Mouse (Mus musculus) liver, embryonic 11.5 days (tissue): Measurements from ENCODE around the gene 2810006K23Rik. TPM values are rescaled to one million over a fixed set of nuclear protein-coding genes. Genes with fewer than 3 reads are reported as not detected.
"Not testable (repeated sequence)": the region's sequence is repeated elsewhere in the genome, so short reads cannot be mapped to it uniquely, and the experiment has no call there.

Experiments used
- ATAC-seq: fragments of 200-750 bp; cut with Nextera tagmentation; replicated peaks from 2 replicates; pipeline ENCODE4 v1.8.0; 2017; ENCODE audit warnings: moderate number of reproducible peaks, mild to moderate bottlenecking, moderate TSS enrichment, moderate library complexity; ENCODE audit not compliant: low FRiP score
- DNase-seq: peaks from one replicate; pipeline ENCODE4 v3.0.0-alpha.2; 2017; ENCODE audit warnings: low spot score
- H3K27ac ChIP-seq: fragments of 300-500 bp; sonication (generic); 2 replicates; pipeline ENCODE4 v1.5.1; 2014; ENCODE audit warnings: mild to moderate bottlenecking, low read depth, low read length, control low read depth
- H3K27me3 ChIP-seq: fragments of 300-500 bp; sonication (generic); replicated peaks from 2 replicates; pipeline ENCODE4 v1.6.1; 2014; ENCODE audit warnings: low read length, mixed read lengths; ENCODE audit not compliant: control insufficient read depth, insufficient read depth
- H3K36me3 ChIP-seq: fragments of 300-500 bp; sonication (generic); 2 replicates; pipeline ENCODE4 v1.6.1; 2014; ENCODE audit warnings: mild to moderate bottlenecking, low read length, moderate library complexity, mixed read lengths; ENCODE audit not compliant: control insufficient read depth, insufficient read depth
- H3K4me1 ChIP-seq: fragments of 300-500 bp; sonication (generic); replicated peaks from 2 replicates; pipeline ENCODE4 v1.6.1; 2014; ENCODE audit warnings: low read length, mixed read lengths; ENCODE audit not compliant: control insufficient read depth, insufficient read depth
- H3K4me2 ChIP-seq: fragments of 300-500 bp; sonication (generic); 2 replicates; pipeline ENCODE4 v1.6.1; 2014; ENCODE audit warnings: mild to moderate bottlenecking, control low read depth, moderate library complexity
- H3K4me3 ChIP-seq: fragments of 300-500 bp; sonication (generic); 2 replicates; pipeline ENCODE4 v1.5.1; 2014; ENCODE audit warnings: low read depth, low read length, control low read depth
- H3K9ac ChIP-seq: fragments of 300-500 bp; sonication (generic); 2 replicates; pipeline ENCODE4 v1.6.1; 2014; ENCODE audit warnings: low read depth, low read length, control low read depth
- H3K9me3 ChIP-seq: fragments of 300-500 bp; sonication (generic); 2 replicates; pipeline ENCODE4 v1.6.1; 2016; ENCODE audit warnings: low read length, inconsistent platforms, mixed read lengths; ENCODE audit not compliant: control insufficient read depth
- WGBS: fragments of 180-500 bp; shearing (Covaris S2); extraction: QIAGEN DNeasy Blood & Tissue Kit; methylation state at CpG from one replicate; pipeline ENCODE4 v1.1.7; 2014; 5-methylcytosine and 5-hydroxymethylcytosine counted together
- polyA plus RNA-seq: library from polyadenylated mRNA; unstranded; fragments of >200 nt; fragmentation: Nextera tagmentation; extraction: Ambion mirVana; gene quantifications from 2 replicates; pipeline ENCODE4 v1.2.1, GENCODE M21; 2014

The 2810006K23Rik gene
- polyA plus RNA-seq, 1 experiment from 2014 or later, result 15.5 TPM

DNA sequence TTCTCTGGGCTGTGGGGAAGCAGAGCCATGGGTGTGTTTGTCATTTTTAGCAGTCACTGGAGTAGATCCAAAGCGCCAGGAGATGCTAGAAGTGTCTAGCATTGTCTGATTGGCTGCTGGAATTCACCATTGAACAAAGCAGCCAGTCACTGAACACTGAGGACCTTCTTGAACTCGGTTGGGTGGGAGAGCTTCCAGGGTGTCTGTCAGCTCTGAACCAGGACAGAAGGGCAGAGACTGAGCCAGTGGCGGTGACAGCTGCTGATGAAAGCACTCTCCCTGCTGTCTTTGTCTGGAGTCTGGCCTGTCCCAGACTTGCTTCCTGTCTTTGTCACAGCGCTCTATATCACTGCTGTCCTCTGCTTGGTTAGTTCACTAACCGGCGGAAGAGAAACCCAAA lies 6.5 kb downstream of the 2810006K23Rik start:
- Histone ChIP-seq H3K4me1 (no peaks in the 10 kb centered on the region), H3K27me3 (no peaks in the 10 kb centered on the region), H3K27ac (no peak overlapping the region), H3K9ac (no peak overlapping the region), H3K36me3 (no peaks in the 10 kb centered on the region), H3K4me2 (no peak overlapping the region), H3K4me3 (no peak overlapping the region), H3K9me3 (no peaks in the 10 kb centered on the region)
- no peak for DNase-seq
- WGBS, result 63% methylated on average over 6 of the region's 6 CpGs
- 0 out of 2 replicates have a peak, but pooled peaks have one; percentile 18 for ATAC-seq

DNA sequence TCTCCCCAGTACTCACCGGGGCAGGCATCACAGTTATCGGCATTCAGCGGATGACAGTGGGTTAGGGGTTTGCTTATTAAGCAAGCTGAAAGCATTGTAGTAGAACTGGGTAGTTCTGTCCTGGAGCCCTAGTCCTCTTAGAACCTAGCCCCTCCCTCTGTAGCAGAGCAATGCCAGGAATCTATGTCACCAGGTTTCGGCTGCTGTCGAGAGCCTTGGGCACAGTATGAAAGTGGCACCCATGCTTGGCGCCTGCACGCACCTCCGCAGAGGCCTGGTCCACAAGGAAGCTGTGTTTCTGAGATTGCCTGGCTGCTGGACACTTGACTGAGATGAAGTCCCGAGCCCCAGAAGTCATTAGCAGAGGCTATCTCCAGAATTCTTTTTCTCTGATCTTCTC lies 9.2 kb downstream of the 2810006K23Rik start:
- no peak for DNase-seq
- Histone ChIP-seq H3K9me3 (no peaks in the 10 kb centered on the region), H3K4me3 (no peak overlapping the region), H3K4me2 (no peak overlapping the region), H3K36me3 (no peaks in the 10 kb centered on the region), H3K9ac (no peak overlapping the region), H3K27me3 (no peaks in the 10 kb centered on the region), H3K27ac (no peak overlapping the region), H3K4me1 (no peaks in the 10 kb centered on the region)
- 85% methylated on average over 9 of the region's 9 CpGs for WGBS
- no peak for ATAC-seq

DNA sequence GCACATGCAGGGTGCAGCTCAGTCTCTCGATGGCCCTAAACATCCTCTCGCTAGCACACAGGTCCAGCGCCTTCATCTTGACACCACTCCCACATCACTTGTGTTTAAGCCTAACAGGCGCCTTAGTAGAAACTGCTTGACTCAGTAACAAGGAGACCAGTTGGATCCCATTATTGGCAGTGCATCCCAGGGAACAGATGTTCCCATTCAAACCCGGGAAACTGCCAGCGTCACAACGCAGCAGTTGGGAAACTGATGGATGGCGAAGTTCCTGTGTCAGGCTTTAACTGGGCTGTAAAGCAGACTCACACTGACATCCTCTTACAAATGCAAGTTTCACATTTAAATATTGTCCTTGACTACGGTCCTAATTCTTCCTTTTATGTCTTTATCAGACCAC lies 10.0 kb downstream of the 2810006K23Rik start:
- H3K27ac ChIP-seq, result no peak overlapping the region
- no peak for ATAC-seq
- H3K4me2 ChIP-seq, result no peak overlapping the region
- WGBS, result 75% methylated on average over 9 of the region's 9 CpGs
- peaks cover 1% of the 10 kb centered on the region; the same call in 1 of the 2 replicates for H3K36me3 ChIP-seq
- H3K9ac ChIP-seq, result no peak overlapping the region
- H3K4me1 ChIP-seq, result no peaks in the 10 kb centered on the region
- no peaks in the 10 kb centered on the region for H3K27me3 ChIP-seq
- H3K4me3 ChIP-seq, result no peak overlapping the region
- no peak for DNase-seq
- no peaks in the 10 kb centered on the region for H3K9me3 ChIP-seq

DNA sequence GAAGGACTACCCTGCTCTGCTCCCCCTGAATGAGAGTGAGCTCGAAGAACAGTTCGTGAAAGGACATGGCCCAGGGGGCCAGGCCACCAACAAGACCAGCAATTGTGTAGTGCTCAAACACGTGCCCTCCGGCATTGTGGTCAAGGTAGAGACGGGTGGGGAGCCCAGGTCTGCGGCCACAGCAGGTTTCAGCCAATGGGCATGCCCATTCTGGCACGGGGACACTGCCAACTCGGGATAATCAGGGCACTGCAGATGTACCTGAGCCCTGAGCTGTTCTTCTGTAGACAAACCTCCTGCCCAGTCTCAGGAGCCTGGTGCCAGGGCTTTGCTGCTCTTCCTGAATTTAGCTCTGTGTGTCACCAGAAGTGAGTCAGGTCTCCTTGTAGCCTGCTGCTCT lies 10.9 kb downstream of the 2810006K23Rik start:
- no peak overlapping the region for H3K4me2 ChIP-seq
- no peak overlapping the region for H3K9ac ChIP-seq
- H3K36me3 ChIP-seq, result peaks cover 2% of the 10 kb centered on the region; the same call in 1 of the 2 replicates
- no peak overlapping the region for H3K27ac ChIP-seq
- 90% methylated on average over 8 of the region's 8 CpGs for WGBS
- DNase-seq, result no peak
- H3K9me3 ChIP-seq, result no peaks in the 10 kb centered on the region
- H3K4me3 ChIP-seq, result no peak overlapping the region
- no peaks in the 10 kb centered on the region for H3K4me1 ChIP-seq
- ATAC-seq, result no peak
- H3K27me3 ChIP-seq, result no peaks in the 10 kb centered on the region

DNA sequence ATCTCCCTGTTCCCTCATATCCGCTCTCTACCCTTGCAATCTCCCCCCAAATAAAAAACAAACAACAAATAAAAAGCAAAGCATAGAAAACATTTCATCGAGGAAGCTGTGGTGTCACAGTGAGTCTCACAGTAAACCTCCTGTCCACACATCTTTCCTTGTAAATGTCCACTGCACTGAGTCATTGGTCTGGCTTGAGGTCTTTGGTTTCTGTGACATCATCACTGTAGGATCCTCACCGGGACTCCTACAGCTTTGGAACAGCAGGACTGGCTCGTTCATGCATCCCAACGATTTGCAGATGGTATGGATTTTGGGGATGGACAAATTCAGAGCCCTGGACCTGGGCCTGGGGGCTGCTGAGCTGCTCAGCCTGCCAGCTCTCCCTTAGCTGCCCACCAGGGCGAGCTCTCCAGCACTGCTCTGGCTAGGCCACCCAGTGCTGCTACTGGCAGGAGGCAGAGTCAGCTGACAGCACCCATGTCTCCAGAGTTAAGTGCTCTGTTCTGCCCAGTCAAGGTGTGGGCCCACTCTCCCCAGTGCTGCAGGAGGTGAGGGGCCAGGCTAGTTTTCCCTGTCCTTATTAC lies 14.0 kb downstream of the 2810006K23Rik start:
- H3K27me3 ChIP-seq, H3K4me2 ChIP-seq, H3K9ac ChIP-seq, H3K4me3 ChIP-seq, H3K27ac ChIP-seq, H3K4me1 ChIP-seq, H3K9me3 ChIP-seq, DNase-seq: not testable (repeated sequence)
- ATAC-seq, result 0 out of 2 replicates have a peak, but pooled peaks have one; percentile 41
- 75% methylated on average over 6 of the region's 6 CpGs for WGBS
- H3K36me3 ChIP-seq, result peaks cover 19% of the 10 kb centered on the region

DNA sequence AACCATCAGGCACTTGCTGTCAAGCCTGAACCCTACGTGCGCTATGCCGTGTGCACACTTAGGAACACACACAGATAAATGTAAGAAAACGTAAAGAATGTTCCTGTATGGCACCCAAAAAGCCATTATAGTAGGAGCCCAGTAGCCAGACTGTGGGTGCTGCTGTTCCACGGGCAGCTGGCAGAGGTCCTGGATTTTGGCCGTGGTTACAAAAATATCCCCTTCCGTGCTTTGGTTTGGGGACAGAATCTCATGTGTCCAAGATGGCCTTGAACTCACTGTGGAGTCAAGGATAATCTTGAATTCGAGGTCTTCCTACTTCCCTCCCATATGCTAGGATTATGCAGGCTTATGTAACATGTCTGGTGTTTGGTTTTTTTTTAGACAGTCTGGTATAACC lies 15.0 kb downstream of the 2810006K23Rik start:
- ATAC-seq (no peak), DNase-seq (no peak)
- H3K36me3 ChIP-seq, result peaks cover 21% of the 10 kb centered on the region
- no peak overlapping the region for H3K27ac ChIP-seq
- H3K4me1 ChIP-seq, result no peaks in the 10 kb centered on the region
- no peak overlapping the region for H3K9ac ChIP-seq
- no peak overlapping the region for H3K4me2 ChIP-seq
- no peaks in the 10 kb centered on the region for H3K27me3 ChIP-seq
- no peak overlapping the region for H3K4me3 ChIP-seq
- WGBS, result 79% methylated on average over 8 of the region's 8 CpGs
- H3K9me3 ChIP-seq, result no peaks in the 10 kb centered on the region

DNA sequence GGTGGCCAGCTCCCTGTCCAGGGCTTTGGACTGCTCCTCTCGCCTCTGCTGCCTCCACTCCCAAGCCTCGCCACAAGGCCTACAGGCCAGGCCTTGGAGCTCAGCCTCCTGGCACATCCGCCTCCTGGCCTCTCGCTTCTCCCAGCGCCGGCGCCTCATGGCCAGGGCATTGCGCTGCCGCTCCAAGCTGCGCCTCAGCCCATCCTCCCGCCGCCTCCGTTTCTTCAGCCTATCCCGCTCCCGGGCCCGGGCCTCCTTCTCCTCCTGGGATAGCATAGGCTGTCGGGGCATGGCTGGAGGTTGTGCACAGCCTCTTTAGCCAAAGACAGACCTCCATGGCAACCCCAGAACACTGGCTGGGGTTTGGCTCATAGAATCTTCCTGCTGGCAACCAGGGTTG lies 21.3 kb downstream of the 2810006K23Rik start:
- peaks cover 17% of the 10 kb centered on the region for H3K4me1 ChIP-seq
- DNase-seq (no peak), ATAC-seq (no peak)
- WGBS, result 96% methylated on average over 17 of the region's 17 CpGs
- H3K9ac ChIP-seq, result no peak overlapping the region
- no peaks in the 10 kb centered on the region for H3K9me3 ChIP-seq
- no peak overlapping the region for H3K27ac ChIP-seq
- H3K4me2 ChIP-seq, result no peak overlapping the region
- no peak overlapping the region for H3K4me3 ChIP-seq
- no peaks in the 10 kb centered on the region for H3K27me3 ChIP-seq
- H3K36me3 ChIP-seq, result peaks cover 34% of the 10 kb centered on the region

DNA sequence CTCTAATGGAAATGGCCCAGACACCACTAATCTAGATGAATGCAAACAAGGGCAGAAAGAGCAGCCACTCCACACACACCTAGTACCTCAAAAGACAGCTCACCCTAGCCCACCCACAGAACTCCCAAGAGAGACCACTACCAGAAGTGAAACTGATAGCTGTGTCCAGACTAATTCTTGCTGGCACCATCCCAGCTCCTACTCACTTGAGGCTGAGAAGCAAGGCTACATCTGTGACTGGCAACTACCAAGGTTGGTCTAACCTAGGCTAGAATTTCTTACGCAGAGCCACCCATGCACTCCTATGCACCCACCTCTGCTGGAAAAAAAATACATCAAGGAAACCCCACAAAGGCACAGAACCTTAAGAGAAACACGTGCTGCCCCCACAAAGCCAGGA lies 22.5 kb downstream of the 2810006K23Rik start:
- H3K4me2 ChIP-seq, result no peak overlapping the region
- H3K4me3 ChIP-seq, result no peak overlapping the region
- H3K27ac ChIP-seq, result no peak overlapping the region
- H3K27me3 ChIP-seq, result no peaks in the 10 kb centered on the region
- peaks cover 26% of the 10 kb centered on the region for H3K36me3 ChIP-seq
- DNase-seq (no peak), ATAC-seq (no peak)
- H3K9me3 ChIP-seq, result no peaks in the 10 kb centered on the region
- peaks cover 17% of the 10 kb centered on the region for H3K4me1 ChIP-seq
- no peak overlapping the region; the same call in 1 of the 2 replicates for H3K9ac ChIP-seq
- 88% methylated on average over 2 of the region's 2 CpGs for WGBS

DNA sequence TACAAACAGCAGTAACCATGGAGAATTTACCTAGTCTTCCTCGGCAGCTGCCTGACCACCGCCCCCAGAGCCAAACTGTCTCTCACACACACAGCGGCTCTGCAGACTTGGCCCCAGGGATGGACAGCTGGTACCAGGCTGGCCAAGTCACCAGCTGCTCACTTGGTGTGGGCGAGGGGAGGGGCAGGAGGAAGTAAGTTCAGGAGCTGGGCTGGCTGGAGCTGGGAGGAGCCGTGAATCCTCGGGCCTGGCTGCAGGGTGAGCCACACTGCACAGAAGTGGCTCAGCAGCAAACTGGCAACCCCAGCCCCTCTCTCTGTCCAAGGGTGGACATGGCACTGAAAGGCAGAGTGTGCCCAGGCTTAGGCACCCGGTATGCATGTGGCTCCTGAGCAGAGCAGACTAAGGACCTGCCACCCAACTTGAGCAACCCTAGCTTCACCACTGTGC lies 23.2 kb downstream of the 2810006K23Rik start:
- ATAC-seq, result no peak
- peak overlapping the region; percentile 97 for H3K4me3 ChIP-seq
- H3K36me3 ChIP-seq, result peaks cover 24% of the 10 kb centered on the region
- 43% methylated on average over 7 of the region's 7 CpGs for WGBS
- peaks cover 17% of the 10 kb centered on the region for H3K4me1 ChIP-seq
- peak overlapping the region; percentile 96 for H3K27ac ChIP-seq
- H3K9ac ChIP-seq, result peak overlapping the region; percentile 99
- no peaks in the 10 kb centered on the region for H3K27me3 ChIP-seq
- H3K9me3 ChIP-seq, result no peaks in the 10 kb centered on the region
- peak overlapping the region; percentile 81 for H3K4me2 ChIP-seq
- DNase-seq, result peak; percentile 43
